Mouse (Mus musculus) MEL (cell line): Measurements from ENCODE around the gene Lhx1.

ENCODE experiments used
- CTCF ChIP-seq, 3 experiments: IDR thresholded peaks in 2 of 3; conservative IDR thresholded peaks in 1 of 3; 2 replicates each; pipeline ENCODE4 v1.5.1; 2011 to 2012; ENCODE audit warnings: low read length in 3 of 3, low read depth in 2 of 3, mild to moderate bottlenecking in 2 of 3, improper control_type of control experiment in 1 of 3, inconsistent platforms in 1 of 3, mixed read lengths in 1 of 3, moderate library complexity in 1 of 3; ENCODE audit not compliant: control insufficient read depth in 1 of 3, insufficient read depth in 1 of 3, poor library complexity in 1 of 3, severe bottlenecking in 1 of 3
- POLR2A ChIP-seq, 2 experiments: IDR thresholded peaks; 2 replicates each; pipeline ENCODE4 v1.6.1; 2011 to 2012; ENCODE audit warnings: low read length in 2 of 2, mild to moderate bottlenecking in 2 of 2, control low read depth in 1 of 2, improper control_type of control experiment in 1 of 2, low read depth in 1 of 2, moderate library complexity in 1 of 2; ENCODE audit not compliant: control insufficient read depth in 1 of 2, insufficient read depth in 1 of 2, poor library complexity in 1 of 2
- TCF12 ChIP-seq: IDR thresholded peaks from 2 replicates; pipeline ENCODE4 v1.6.1; 2014; ENCODE audit warnings: low read depth, mild to moderate bottlenecking, inconsistent platforms, low read length, improper control_type of control experiment, moderate library complexity
- UBTF ChIP-seq: IDR thresholded peaks from 2 replicates; pipeline ENCODE4 v1.6.1; 2012; ENCODE audit warnings: low read depth, mild to moderate bottlenecking, inconsistent platforms, low read length, improper control_type of control experiment, moderate library complexity, borderline replicate concordance; ENCODE audit not compliant: insufficient read depth

- TF ChIP-seq TCF12 (no peak), CTCF (IDR thresholded peaks at IDR 0.05 in 2 of 3, conservative IDR thresholded peaks at IDR 0.05 in 1 of 3; ENCODE audit: control insufficient read depth in 1 of 3, insufficient read depth in 1 of 3, low read depth in 2 of 3, low read length in 3 of 3, poor library complexity in 1 of 3, severe bottlenecking in 1 of 3) (peak; percentile 43 to 53 (median 51)), UBTF (no peak), POLR2A (IDR thresholded peaks at IDR 0.05; ENCODE audit: control insufficient read depth in 1 of 2, insufficient read depth in 1 of 2, low read depth in 1 of 2, low read length in 2 of 2, poor library complexity in 1 of 2) (no peak)
These were observed 21.0 kb downstream of the Lhx1 start for GRCm38 (mm10) chr11:84504296-84504695.
